Mouse (Mus musculus): Measurements from ENCODE around the gene Wrap53. TPM values are rescaled to one million over a fixed set of nuclear protein-coding genes. Genes with fewer than 3 reads are reported as not detected.

Gene Wrap53
- total and polyA plus RNA-seq, 2 experiments from 2014 or later: 7.8 to 18.7 TPM

DNA sequence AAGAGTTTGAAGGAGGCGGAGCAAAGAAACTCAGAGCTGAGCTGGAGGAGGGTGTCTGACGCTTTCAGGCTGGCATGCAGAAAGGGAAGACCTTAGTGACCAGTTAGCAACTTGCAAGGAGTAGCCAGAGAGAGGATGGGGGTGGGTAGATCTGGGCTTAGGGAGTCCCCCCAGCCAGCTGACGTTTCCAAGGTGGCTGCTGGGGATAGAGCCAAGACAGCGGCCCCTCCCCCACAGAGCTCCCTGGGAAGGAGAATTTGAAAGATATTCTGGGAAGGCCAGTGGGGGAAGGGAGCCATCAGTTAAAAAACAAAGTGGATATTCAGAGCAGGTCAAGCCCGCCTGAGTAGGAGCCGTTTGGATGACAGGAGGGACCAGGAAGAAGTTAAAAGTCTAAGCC, 20.0 kb upstream of the Wrap53 start:
- Histone ChIP-seq H3K36me3 (replicated peaks; ENCODE audit: control insufficient read depth, insufficient read depth, low read length) (no peaks in the 10 kb centered on the region), H3K4me2 (ENCODE audit: low read depth, low read length) (peak overlapping the region; percentile 33), H3K27ac (ENCODE audit: low read depth) (peak overlapping the region; percentile 73), H3K9ac (replicated peaks; ENCODE audit: low read depth, low read length) (no peak overlapping the region), H3K4me3 (ENCODE audit: low read depth, low read length) (no peak overlapping the region), H3K4me1 (ENCODE audit: control insufficient read depth, insufficient read depth) (peaks cover 51% of the 10 kb centered on the region), H3K27me3 (ENCODE audit: control insufficient read depth, insufficient read depth, low read length) (no peaks in the 10 kb centered on the region), H3K9me3 (replicated peaks; ENCODE audit: control insufficient read depth, low read length) (no peaks in the 10 kb centered on the region)
- ATAC-seq (ENCODE audit: insufficient read depth, low read depth) (peak; percentile 69), DNase-seq (ENCODE audit: low spot score) (peak; percentile 65)
- WGBS: 12% methylated on average over 6 of the region's 6 CpGs
- TF ChIP-seq EP300 (IDR thresholded peaks at IDR 0.05; ENCODE audit: low read depth) (0 out of 2 replicates have a peak, but pooled peaks have one; percentile 52), CTCF (IDR thresholded peaks at IDR 0.05; ENCODE audit: low read depth) (no peak)

DNA sequence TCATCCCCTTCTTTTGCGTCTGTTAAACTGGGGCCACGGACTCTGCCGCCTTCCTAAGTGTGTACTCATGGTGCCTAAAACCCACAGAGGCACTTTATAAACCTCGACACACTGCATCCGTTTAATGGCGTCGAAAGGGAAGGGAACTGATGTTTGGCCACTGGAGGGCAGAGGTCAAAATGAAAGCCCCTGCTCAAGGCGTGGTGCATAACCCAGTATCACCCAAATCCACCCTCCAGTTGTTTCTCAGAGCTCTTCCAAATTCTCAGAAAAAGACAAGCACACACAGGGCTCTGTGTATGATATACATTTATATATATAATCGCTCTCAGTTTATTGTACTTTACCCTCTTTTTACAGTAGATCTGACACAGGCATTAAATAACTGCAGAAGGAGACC, 19.4 kb upstream of the Wrap53 start:
- TF ChIP-seq EP300 (IDR thresholded peaks at IDR 0.05; ENCODE audit: low read depth) (no peak), CTCF (IDR thresholded peaks at IDR 0.05; ENCODE audit: low read depth) (0 out of 2 replicates have a peak, but pooled peaks have one; percentile 4)
- no peaks in the 10 kb centered on the region for H3K27me3 ChIP-seq (ENCODE audit: control insufficient read depth, insufficient read depth, low read length)
- H3K27ac ChIP-seq (ENCODE audit: low read depth): peak overlapping the region; percentile 73
- ATAC-seq (ENCODE audit: insufficient read depth, low read depth) (no peak), DNase-seq (ENCODE audit: low spot score) (no peak)
- no peak overlapping the region for H3K4me2 ChIP-seq (ENCODE audit: low read depth, low read length)
- 21% methylated on average over 9 of the region's 9 CpGs for WGBS
- H3K4me3 ChIP-seq (ENCODE audit: low read depth, low read length): no peak overlapping the region
- no peaks in the 10 kb centered on the region for H3K9me3 ChIP-seq (replicated peaks; ENCODE audit: control insufficient read depth, low read length)
- H3K36me3 ChIP-seq (replicated peaks; ENCODE audit: control insufficient read depth, insufficient read depth, low read length): no peaks in the 10 kb centered on the region; the same call in 1 of the 2 replicates
- peaks cover 45% of the 10 kb centered on the region for H3K4me1 ChIP-seq (ENCODE audit: control insufficient read depth, insufficient read depth)
- no peak overlapping the region for H3K9ac ChIP-seq (replicated peaks; ENCODE audit: low read depth, low read length)

DNA sequence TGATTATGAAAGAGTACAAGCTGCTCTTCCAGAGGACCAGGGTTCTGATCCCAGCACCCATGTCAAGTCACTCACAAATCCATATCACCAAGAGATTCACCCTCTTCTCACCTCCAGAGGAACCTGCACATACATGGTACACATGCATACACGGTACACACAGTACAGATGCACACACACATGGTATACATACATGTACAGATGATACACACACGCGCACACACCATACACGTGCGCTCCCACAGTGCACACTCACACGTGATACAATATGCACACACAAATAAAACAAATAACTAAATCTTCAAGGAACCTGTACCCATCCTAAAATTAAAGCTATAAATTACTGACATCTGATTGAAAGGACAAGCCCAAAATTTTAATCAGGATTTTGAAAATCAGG, 14.8 kb upstream of the Wrap53 start:
- Histone ChIP-seq H3K4me1 (ENCODE audit: control insufficient read depth, insufficient read depth) (peaks cover 7% of the 10 kb centered on the region; the same call in 1 of the 2 replicates), H3K36me3 (replicated peaks; ENCODE audit: control insufficient read depth, insufficient read depth, low read length) (peaks cover 30% of the 10 kb centered on the region), H3K4me3 (ENCODE audit: low read depth, low read length) (no peak overlapping the region), H3K9ac (replicated peaks; ENCODE audit: low read depth, low read length) (no peak overlapping the region), H3K27me3 (ENCODE audit: control insufficient read depth, insufficient read depth, low read length) (no peaks in the 10 kb centered on the region), H3K4me2 (ENCODE audit: low read depth, low read length) (no peak overlapping the region), H3K9me3 (replicated peaks; ENCODE audit: control insufficient read depth, low read length) (no peaks in the 10 kb centered on the region), H3K27ac (ENCODE audit: low read depth) (no peak overlapping the region)
- 95% methylated on average over 6 of the region's 6 CpGs for WGBS
- ATAC-seq (ENCODE audit: insufficient read depth, low read depth): no peak
- TF ChIP-seq CTCF (IDR thresholded peaks at IDR 0.05; ENCODE audit: low read depth) (no peak), EP300 (IDR thresholded peaks at IDR 0.05; ENCODE audit: low read depth) (no peak)
- no peak for DNase-seq (ENCODE audit: low spot score)

DNA sequence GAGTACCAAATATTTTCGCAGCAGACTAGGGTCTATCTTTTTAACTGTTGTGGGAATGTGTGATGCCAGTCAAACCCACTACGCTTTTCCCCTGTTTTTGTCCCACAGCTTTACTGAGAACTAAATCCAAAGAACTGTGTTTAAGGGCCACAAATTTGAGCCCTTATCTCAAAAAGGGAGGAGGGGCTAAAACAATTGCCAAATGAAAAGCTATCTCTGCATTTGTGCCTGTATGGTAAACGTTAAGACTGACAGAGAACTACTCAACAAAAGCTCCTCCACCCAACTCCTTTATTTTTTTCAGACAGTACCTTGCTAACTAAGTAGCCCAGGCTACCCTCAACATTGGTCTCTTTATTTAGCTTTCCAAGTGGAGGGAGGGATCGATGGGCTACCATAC, 12.7 kb upstream of the Wrap53 start:
- no peak overlapping the region for H3K27ac ChIP-seq (ENCODE audit: low read depth)
- ATAC-seq (ENCODE audit: insufficient read depth, low read depth): no peak
- TF ChIP-seq EP300 (IDR thresholded peaks at IDR 0.05; ENCODE audit: low read depth) (no peak), CTCF (IDR thresholded peaks at IDR 0.05; ENCODE audit: low read depth) (no peak)
- no peak for DNase-seq (ENCODE audit: low spot score)
- WGBS: 71% methylated on average over 4 of the region's 4 CpGs
- no peak overlapping the region for H3K4me3 ChIP-seq (ENCODE audit: low read depth, low read length)
- no peaks in the 10 kb centered on the region for H3K4me1 ChIP-seq (ENCODE audit: control insufficient read depth, insufficient read depth)
- H3K36me3 ChIP-seq (replicated peaks; ENCODE audit: control insufficient read depth, insufficient read depth, low read length): peaks cover 51% of the 10 kb centered on the region
- H3K9me3 ChIP-seq (replicated peaks; ENCODE audit: control insufficient read depth, low read length): no peaks in the 10 kb centered on the region
- no peaks in the 10 kb centered on the region for H3K27me3 ChIP-seq (ENCODE audit: control insufficient read depth, insufficient read depth, low read length)
- H3K9ac ChIP-seq (replicated peaks; ENCODE audit: low read depth, low read length): no peak overlapping the region
- no peak overlapping the region for H3K4me2 ChIP-seq (ENCODE audit: low read depth, low read length)

DNA sequence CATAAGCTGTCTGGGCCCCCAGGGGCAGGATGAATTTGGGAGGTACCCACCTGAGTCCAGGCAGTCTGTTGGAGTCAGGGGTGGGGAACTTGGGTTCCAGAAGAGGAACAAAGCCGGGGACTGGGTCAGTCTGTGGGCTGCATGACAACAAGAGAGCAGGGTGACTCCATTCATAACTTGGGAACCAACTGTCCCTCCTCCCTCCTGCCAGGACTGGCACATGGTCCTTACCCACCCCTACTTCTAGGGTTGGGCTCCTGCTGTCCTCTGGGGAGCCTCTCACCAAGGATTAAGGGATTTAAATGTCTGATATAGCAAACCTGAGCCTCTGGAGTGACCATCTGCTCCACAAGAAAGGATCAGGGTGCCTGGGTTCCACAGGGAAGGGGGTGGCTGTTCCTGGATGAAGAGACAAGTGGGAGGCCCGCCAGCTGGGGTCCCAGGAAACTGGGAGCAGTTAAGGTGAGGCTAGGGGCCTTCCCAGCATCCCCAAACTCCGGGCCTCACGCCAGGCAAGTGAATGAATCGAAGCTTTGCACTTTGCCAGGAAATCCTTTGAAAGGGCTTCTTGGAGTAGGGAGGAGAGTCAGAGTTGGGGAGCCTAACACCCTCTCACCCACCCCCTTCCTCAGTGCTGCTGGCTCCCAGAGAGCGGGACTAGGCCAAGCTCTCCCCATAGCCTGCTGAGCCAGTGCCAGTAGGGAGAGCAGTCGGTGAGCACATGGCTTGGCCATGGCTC, 12.0 kb upstream of the Wrap53 start:
- TF ChIP-seq EP300 (IDR thresholded peaks at IDR 0.05; ENCODE audit: low read depth) (no peak), CTCF (IDR thresholded peaks at IDR 0.05; ENCODE audit: low read depth) (no peak)
- 63% methylated on average over 7 of the region's 7 CpGs for WGBS
- ATAC-seq (ENCODE audit: insufficient read depth, low read depth) (no peak), DNase-seq (ENCODE audit: low spot score) (no peak)
- Histone ChIP-seq H3K4me2 (ENCODE audit: low read depth, low read length) (no peak overlapping the region), H3K4me3 (ENCODE audit: low read depth, low read length) (no peak overlapping the region), H3K9me3 (replicated peaks; ENCODE audit: control insufficient read depth, low read length) (no peaks in the 10 kb centered on the region), H3K36me3 (replicated peaks; ENCODE audit: control insufficient read depth, insufficient read depth, low read length) (peaks cover 58% of the 10 kb centered on the region), H3K27ac (ENCODE audit: low read depth) (no peak overlapping the region), H3K4me1 (ENCODE audit: control insufficient read depth, insufficient read depth) (no peaks in the 10 kb centered on the region), H3K27me3 (ENCODE audit: control insufficient read depth, insufficient read depth, low read length) (no peaks in the 10 kb centered on the region), H3K9ac (replicated peaks; ENCODE audit: low read depth, low read length) (no peak overlapping the region)

DNA sequence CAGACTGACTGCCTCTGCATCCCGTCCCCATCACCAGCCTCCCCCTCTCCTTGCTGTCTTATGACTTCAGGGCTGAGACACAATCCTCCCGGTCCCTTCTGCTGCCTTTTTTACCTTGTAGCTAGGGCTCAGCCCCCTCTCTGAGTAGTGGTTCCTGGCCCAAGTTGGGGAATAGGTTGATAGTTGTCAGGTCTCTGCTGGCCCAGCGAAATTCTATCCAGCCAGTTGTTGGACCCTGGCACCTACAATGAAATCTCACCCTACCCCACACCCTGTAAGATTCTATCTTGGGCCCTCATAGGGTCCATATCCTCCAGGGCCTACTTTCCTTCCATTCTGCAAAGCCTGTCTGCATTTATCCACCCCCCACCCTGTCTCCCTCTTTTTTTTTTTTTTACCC, 11.4 kb upstream of the Wrap53 start:
- Histone ChIP-seq H3K27ac (ENCODE audit: low read depth) (no peak overlapping the region), H3K4me3 (ENCODE audit: low read depth, low read length) (no peak overlapping the region), H3K4me1 (ENCODE audit: control insufficient read depth, insufficient read depth) (no peaks in the 10 kb centered on the region), H3K9me3 (replicated peaks; ENCODE audit: control insufficient read depth, low read length) (no peaks in the 10 kb centered on the region), H3K27me3 (ENCODE audit: control insufficient read depth, insufficient read depth, low read length) (no peaks in the 10 kb centered on the region), H3K36me3 (replicated peaks; ENCODE audit: control insufficient read depth, insufficient read depth, low read length) (peaks cover 59% of the 10 kb centered on the region), H3K9ac (replicated peaks; ENCODE audit: low read depth, low read length) (no peak overlapping the region), H3K4me2 (ENCODE audit: low read depth, low read length) (no peak overlapping the region)
- TF ChIP-seq EP300 (IDR thresholded peaks at IDR 0.05; ENCODE audit: low read depth) (no peak), CTCF (IDR thresholded peaks at IDR 0.05; ENCODE audit: low read depth) (no peak)
- DNase-seq (ENCODE audit: low spot score) (no peak), ATAC-seq (ENCODE audit: insufficient read depth, low read depth) (no peak)
- WGBS: 83% methylated on average over 3 of the region's 3 CpGs

All from heart, postnatal 0 days (tissue).